Mouse (Mus musculus) Patski (cell line): ENCODE results near the gene Ctsa. TPM values are rescaled to one million over a fixed set of nuclear protein-coding genes. Genes with fewer than 3 reads are reported as not detected.
"Not testable (repeated sequence)": the region's sequence is repeated elsewhere in the genome, so short reads cannot be mapped to it uniquely, and the experiment has no call there.

Source experiments
- ATAC-seq: fragments of 100-300 bp; one replicate; pipeline ENCODE4 v1.8.0; 2021
- CTCF ChIA-PET: fragments of 350-600 bp; sonication (Branson Sonifier 250); formaldehyde crosslinking; loops from one replicate; lab custom pipeline; 2022; ENCODE audit warnings: inconsistent platforms; lab: Charles Lee
- POLR2A ChIA-PET: fragments of 350-600 bp; sonication (Branson Sonifier 250); formaldehyde crosslinking; loops from one replicate; lab custom pipeline; 2022; ENCODE audit warnings: antibody characterized with exemption, inconsistent platforms; lab: Charles Lee
- DNase-seq: peaks from one replicate; pipeline ENCODE4 v3.0.0-alpha.2; 2011; ENCODE audit warnings: low read depth, low spot score
- H3K27me3 ChIP-seq: fragments of 371-371 bp; one replicate; pipeline ENCODE4 v1.5.1; 2021
- CTCF ChIP-seq: fragments of 100-300 bp; IDR thresholded peaks from one replicate; pipeline ENCODE4 v1.5.1; 2021
- in situ Hi-C: fragments of 300-500 bp; cut with MboI; formaldehyde crosslinking; loops from 3 replicates; pipeline ENCODE4 v1.11.1; 2018; ENCODE audit warnings: low pct_unique_long_range_greater_than_20kb, mixed read lengths
- polyA plus RNA-seq: library from polyadenylated mRNA; unstranded; gene quantifications from one replicate; pipeline ENCODE4 v1.2.3, GENCODE M21; 2021

Ctsa gene
- polyA plus RNA-seq, 1 experiment from 2014 or later: 479 TPM

DNA sequence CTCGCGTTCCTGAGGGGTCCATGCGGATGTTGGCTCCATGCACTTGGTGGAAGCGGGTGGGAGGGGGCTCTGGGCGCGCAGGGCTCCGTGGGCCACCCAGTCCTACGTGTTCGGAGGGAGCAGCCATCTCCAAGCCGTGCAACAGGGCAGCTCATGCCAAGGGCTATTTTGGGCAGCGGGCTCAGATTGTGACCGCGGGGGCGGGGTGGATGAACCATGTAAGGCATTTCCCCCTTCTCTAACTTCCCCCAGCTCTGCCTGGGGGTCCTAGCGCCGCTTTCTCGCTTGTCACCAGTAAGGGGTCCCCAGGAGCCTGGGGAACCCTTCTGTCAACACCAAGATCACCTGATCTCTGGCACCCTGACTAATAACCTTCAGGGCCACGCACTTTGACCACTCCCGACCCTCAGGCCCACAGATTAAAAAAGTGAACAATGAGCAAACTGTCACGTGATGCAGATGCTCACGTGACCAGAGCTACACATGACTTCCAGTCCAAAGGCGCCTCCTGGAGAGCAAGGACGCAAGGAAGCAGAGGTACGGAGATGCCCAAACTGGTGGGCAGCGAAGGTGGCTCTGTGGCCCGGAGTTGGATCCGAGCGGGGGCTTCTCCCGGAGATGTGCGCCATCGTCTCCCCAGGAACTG is 764 bp downstream of the Ctsa start, which contains the start of gene Neurl2:
Gene Neurl2 (minus strand): TSS at position 143 of the 646 bp plus-strand sequence.
- H3K27me3 ChIP-seq: no peaks in the 10 kb centered on the region
- ChIA-PET CTCF (interaction anchor here (1.3 to 2.5 kb wide), 7 partner anchors 11 to 44 kb away, joined by 3 to 10 read pairs (median 4); partner anchors contain the start of genes Acot8, Pltp and Zswim1), POLR2A (interaction anchor here (0.7 to 1.9 kb wide), 5 partner anchors 9 to 77 kb away, joined by 3 to 5 read pairs (median 3); partner anchors contain the start of genes Acot8 and Zswim1)
- no peak for TF ChIP-seq CTCF
- DNase-seq (peak; percentile 89), ATAC-seq (peak; percentile 13)
- in situ Hi-C loops: no loop called here

DNA sequence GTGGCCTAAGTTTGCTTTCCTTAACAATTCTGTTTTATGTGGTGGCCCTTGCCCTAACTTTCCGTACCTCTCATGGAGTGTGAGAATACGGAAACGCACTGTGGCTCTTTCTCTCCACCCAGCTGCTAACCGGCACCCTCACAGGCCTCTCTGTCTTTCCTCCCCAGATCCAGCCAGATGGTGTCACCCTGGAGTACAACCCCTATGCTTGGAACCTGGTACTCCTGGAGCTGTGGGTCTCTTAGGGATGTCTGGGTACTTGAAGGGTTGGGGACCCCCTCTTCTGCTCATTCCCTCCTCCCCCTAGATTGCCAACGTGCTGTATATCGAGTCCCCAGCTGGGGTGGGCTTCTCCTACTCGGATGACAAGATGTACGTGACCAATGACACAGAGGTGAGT is 1.9 kb downstream of the Ctsa start:
- POLR2A ChIA-PET: interaction anchor here (0.9 to 1.9 kb wide), 4 partner anchors 33 to 76 kb away, joined by 3 to 5 read pairs (median 4); partner anchors contain the start of gene Pcif1
- peak; percentile 23 for ATAC-seq
- no peak for TF ChIP-seq CTCF
- CTCF ChIA-PET: interaction anchor here (0.7 to 2.5 kb wide), 5 partner anchors 12 to 43 kb away, joined by 3 to 10 read pairs (median 6); partner anchors contain the start of genes Pltp and Zswim1
- H3K27me3 ChIP-seq: no peaks in the 10 kb centered on the region
- DNase-seq: no peak
- in situ Hi-C loops: no loop called here

GRCm38 (mm10) chr2:164835164-164835563 is 2.5 kb downstream of the Ctsa start:
- POLR2A ChIA-PET: interaction anchor here (0.9 to 2.1 kb wide), 4 partner anchors 33 to 65 kb away, joined by 3 to 11 read pairs (median 4); partner anchors contain the start of gene Pcif1
- no peaks in the 10 kb centered on the region for H3K27me3 ChIP-seq
- no peak for ATAC-seq
- no peak for TF ChIP-seq CTCF
- in situ Hi-C loops: no loop called here
- CTCF ChIA-PET: interaction anchor here (0.9 to 2.5 kb wide), 4 partner anchors 10 to 42 kb away, joined by 4 to 10 read pairs (median 6); partner anchors contain the start of gene Zswim1
- no peak for DNase-seq

DNA sequence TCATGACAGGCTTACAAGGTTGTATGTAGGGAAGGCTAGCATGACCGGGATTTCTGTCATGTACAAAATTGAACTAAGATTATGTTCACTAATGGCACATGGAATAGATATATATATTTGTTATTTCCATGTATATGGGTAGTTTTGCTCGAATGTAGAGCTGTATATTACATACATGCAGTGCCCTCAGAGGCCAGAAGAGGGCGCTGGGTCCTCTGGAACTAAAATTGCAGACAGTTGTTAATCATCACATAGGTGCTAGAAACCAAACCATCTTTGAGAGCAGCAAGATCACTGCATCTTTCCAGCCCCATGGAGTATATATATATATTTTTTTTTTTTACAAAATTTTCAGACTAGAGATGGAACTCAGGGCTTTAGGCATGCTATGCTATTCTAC is 13.1 kb downstream of the Ctsa start:
- TF ChIP-seq CTCF: no peak
- no peaks in the 10 kb centered on the region for H3K27me3 ChIP-seq
- ChIA-PET POLR2A (no interaction called here), CTCF (interaction anchor here (1.7 to 1.8 kb wide), 2 partner anchors 32 to 35 kb away, joined by 3 to 7 read pairs; no protein-coding TSS in a partner anchor)
- DNase-seq (no peak), ATAC-seq (no peak)
- in situ Hi-C loops: no loop called here

- no peak for DNase-seq
- CTCF ChIA-PET: interaction anchor here (1.1 to 1.8 kb wide), 2 partner anchors 15 to 17 kb away, joined by 3 to 6 read pairs; no protein-coding TSS in a partner anchor
- POLR2A ChIA-PET: no interaction called here
- TF ChIP-seq CTCF: no peak
- H3K27me3 ChIP-seq: no peaks in the 10 kb centered on the region
- no peak for ATAC-seq
- in situ Hi-C loops: no loop called here
These were observed 17.4 kb downstream of the Ctsa start for GRCm38 (mm10) chr2:164850061-164850460.

GRCm38 (mm10) chr2:164855572-164855971 is 22.9 kb downstream of the Ctsa start:
- ATAC-seq, DNase-seq, H3K27me3 ChIP-seq, in situ Hi-C loops: not testable (repeated sequence)
- POLR2A ChIA-PET: interaction anchor here (1.0 kb wide), 1 partner anchor 11 kb away, joined by 4 read pairs; no protein-coding TSS in a partner anchor
- CTCF ChIA-PET: interaction anchor here (0.8 kb wide), 2 partner anchors 15 to 23 kb away, joined by 3 read pairs; partner anchors contain the start of genes Ctsa and Neurl2

- ATAC-seq (peak; percentile 32), DNase-seq (no peak)
- no peak for TF ChIP-seq CTCF
- H3K27me3 ChIP-seq: no peaks in the 10 kb centered on the region
- in situ Hi-C loops: no loop called here
- ChIA-PET CTCF (interaction anchor here (0.8 to 1.8 kb wide), 3 partner anchors 14 to 24 kb away, joined by 3 to 4 read pairs (median 3); partner anchors contain the start of genes Ctsa and Neurl2), POLR2A (interaction anchor here (1.0 kb wide), 1 partner anchor 10 kb away, joined by 4 read pairs; no protein-coding TSS in a partner anchor)
These were observed 23.8 kb downstream of the Ctsa start for GRCm38 (mm10) chr2:164856309-164857100.

- DNase-seq (no peak), ATAC-seq (peak; percentile 58)
- ChIA-PET CTCF (interaction anchor here (1.8 kb wide), 1 partner anchor 23 kb away, joined by 4 read pairs; the partner anchor contains the start of gene Neurl2), POLR2A (no interaction called here)
- H3K27me3 ChIP-seq: no peaks in the 10 kb centered on the region
- no peak for TF ChIP-seq CTCF
- in situ Hi-C loops: no loop called here
These were observed 24.6 kb downstream of the Ctsa start, which contains the start of gene Pltp for GRCm38 (mm10) chr2:164857101-164857821. Pltp (minus strand) TSS chr2:164857711.

GRCm38 (mm10) chr2:164857842-164858553 is 25.3 kb downstream of the Ctsa start:
- H3K27me3 ChIP-seq: no peaks in the 10 kb centered on the region
- CTCF ChIA-PET: interaction anchor here (1.8 kb wide), 1 partner anchor 24 kb away, joined by 4 read pairs; the partner anchor contains the start of gene Neurl2
- no peak for DNase-seq
- in situ Hi-C loops: no loop called here
- no peak for TF ChIP-seq CTCF
- ATAC-seq: no peak
- POLR2A ChIA-PET: no interaction called here
